Mouse (Mus musculus): Measurements from ENCODE around the gene Sbp.

- TF ChIP-seq CTCF (IDR thresholded peaks at IDR 0.05; ENCODE audit: borderline replicate concordance, control insufficient read depth, extremely low read depth, insufficient read depth, low read length, poor library complexity) (no peak), POLR2A (IDR thresholded peaks at IDR 0.05; ENCODE audit: control insufficient read depth, extremely low read depth, insufficient read depth, low read length, poor library complexity) (no peak)
Observed at GRCm38 (mm10) chr17:23949068-23949467, 7.6 kb downstream of the Sbp start.
